Mouse (Mus musculus) spleen, postnatal 4 days (tissue): ENCODE results near the gene Pqlc2.
A peak's percentile ranks its signal among the peaks of the same experiment; 100 is the strongest.

Experiments
- DNase-seq, 2 experiments: peaks; one replicate each; pipeline ENCODE4 v3.0.0; 2022; ENCODE audit warnings: low spot score in 2 of 2

Gene Pqlc2

GRCm38 (mm10) chr4:139305521-139305920 is 5.0 kb downstream of the Pqlc2 start:
- no peak for DNase-seq

DNA sequence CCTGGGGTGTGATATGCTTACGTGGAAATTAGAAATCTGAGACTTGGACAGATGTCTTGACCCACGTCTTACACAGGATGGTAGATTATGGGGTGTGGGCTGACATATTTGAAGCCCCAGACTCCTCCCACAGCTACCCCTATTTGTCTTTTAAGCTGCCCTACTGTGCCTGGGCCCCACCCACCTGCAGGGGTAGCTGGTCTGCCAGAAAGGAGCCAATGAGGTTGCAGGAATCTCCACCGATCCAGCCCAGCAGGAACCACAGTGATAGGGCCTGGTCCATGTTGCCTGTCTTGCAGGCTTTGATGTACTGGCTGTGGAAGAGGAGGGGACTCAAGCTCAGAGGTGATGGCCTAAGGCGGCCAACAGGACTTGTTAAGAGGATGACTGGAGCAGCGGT is 8.3 kb downstream of the Pqlc2 start:
- no peak for DNase-seq

- DNase-seq = no peak
These were observed 8.7 kb downstream of the Pqlc2 start for GRCm38 (mm10) chr4:139301780-139302179.

- no peak for DNase-seq
These were observed 11.7 kb downstream of the Pqlc2 start for GRCm38 (mm10) chr4:139298671-139299366.

GRCm38 (mm10) chr4:139297566-139297965 is 12.9 kb downstream of the Pqlc2 start:
- DNase-seq = no peak

DNA sequence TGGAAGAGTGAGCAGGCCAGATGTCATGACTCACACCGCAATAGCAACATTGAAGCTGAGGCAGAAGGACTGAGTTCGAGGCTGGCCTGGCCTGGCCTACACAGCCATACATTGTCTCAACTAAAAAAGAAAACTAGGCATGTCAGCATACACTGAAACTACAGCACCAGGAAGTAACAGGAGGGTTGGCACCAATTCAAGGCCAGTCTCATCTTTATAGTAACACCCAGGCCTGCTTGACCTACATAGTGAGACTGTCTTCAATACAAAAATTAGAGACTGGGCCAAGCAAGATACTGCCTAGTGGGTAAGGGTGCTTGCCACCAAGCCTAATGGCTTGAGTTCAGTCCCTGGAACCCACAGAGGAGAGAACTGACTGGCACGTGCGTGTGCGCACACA is 18.5 kb downstream of the Pqlc2 start:
- DNase-seq = no peak

- DNase-seq = no peak
These were observed 19.4 kb downstream of the Pqlc2 start for GRCm38 (mm10) chr4:139291099-139291498.

GRCm38 (mm10) chr4:139289017-139289416 is 21.5 kb downstream of the Pqlc2 start:
- DNase-seq = peak; percentile 37 to 75

GRCm38 (mm10) chr4:139287122-139287863 is 23.2 kb downstream of the Pqlc2 start:
- DNase-seq = peak; percentile 78 to 95

- no peak for DNase-seq
These were observed 24.3 kb downstream of the Pqlc2 start for GRCm38 (mm10) chr4:139286234-139286633.

DNA sequence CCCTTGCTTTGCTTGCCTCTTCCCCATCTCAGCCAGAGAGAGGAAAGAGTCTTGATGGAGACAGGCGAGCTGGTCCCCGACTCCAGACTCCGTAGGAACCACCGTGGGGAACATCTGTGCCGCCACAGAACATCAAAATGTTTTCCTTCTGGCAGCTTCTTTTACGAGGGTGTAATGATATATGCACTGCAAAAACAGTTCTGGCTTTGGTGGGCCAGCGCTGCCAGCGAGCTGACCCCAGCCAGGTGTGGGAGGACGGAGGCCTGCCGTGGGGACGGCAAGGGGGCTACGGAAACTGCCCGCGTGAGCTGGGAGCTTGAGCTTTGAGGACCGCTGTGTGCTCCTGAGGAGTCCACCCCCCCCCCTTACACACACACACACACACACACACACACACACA is 25.6 kb downstream of the Pqlc2 start:
- DNase-seq = no peak

DNA sequence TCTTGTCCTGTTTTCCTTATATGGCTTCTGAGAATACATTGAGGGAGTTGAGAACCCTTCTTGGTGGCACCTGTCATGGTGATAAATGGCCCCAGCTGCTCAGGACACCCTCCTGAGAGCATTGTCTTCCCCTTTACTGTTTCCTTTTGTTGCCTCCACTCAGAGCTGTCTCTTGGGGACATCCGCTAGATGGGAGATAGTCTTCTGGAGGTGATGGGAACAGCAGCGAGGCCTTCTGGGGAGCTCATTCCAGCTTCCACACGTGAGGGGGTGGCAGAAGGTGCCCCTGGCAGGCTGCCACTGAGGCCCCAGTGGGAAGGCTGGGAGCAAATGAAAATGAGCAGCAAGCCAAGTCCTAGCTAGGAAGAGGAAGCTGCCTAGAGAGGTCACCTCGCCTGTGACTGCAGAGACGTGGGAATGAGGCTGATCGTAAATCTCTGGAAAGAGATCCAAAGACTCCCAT is 27.5 kb downstream of the Pqlc2 start:
- no peak for DNase-seq

DNA sequence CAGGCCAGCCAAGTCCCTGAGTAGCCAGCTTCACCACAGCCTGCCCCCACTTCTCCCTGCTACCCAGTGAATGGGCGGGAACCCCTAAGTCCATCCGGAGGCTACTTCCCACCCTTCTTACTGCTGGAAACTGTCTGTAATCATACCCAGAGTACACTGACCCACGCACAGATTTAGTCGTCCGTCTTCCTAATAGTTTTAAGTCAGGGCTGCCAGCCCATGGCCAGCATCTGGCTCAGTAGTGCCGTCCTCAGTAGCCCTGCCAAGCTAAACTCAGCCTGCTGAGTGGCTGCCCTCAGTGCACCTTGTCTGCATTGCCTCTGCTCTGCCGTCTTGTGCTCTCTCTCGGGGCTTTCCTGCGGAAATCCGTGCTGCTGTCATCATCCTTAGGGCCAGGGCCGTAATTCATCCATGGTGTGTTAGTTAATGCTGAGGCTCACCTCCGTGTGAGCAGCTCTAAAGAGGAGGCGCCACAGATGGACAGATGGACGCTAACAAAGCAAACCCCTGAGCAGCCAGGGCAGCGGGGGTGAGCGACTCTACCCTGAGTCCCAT is 28.6 kb downstream of the Pqlc2 start:
- no peak for DNase-seq

- no peak for DNase-seq
These were observed 30.0 kb downstream of the Pqlc2 start for GRCm38 (mm10) chr4:139280530-139280929.

- DNase-seq = no peak
These were observed 34.1 kb downstream of the Pqlc2 start for GRCm38 (mm10) chr4:139276411-139276810.

DNA sequence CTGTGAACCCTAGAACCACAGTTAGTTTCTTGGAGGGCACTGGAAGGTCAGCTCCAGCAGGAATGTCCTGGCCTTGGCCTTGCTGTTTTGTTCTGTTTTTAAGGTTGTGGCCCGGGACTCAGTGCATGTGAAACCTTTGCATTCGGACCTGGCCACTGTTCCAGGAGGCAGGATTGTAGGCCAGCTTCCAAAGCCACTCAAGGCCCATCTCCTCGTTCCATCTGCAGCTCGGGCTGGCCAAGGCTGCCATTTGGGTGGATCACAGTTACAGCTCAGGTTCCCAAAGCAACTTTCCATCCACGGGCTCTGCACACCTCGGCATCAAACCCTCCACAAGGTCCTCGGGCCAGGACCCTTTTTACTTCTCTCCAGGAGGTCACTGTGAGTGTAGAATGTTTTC is 35.9 kb downstream of the Pqlc2 start:
- no peak for DNase-seq

DNA sequence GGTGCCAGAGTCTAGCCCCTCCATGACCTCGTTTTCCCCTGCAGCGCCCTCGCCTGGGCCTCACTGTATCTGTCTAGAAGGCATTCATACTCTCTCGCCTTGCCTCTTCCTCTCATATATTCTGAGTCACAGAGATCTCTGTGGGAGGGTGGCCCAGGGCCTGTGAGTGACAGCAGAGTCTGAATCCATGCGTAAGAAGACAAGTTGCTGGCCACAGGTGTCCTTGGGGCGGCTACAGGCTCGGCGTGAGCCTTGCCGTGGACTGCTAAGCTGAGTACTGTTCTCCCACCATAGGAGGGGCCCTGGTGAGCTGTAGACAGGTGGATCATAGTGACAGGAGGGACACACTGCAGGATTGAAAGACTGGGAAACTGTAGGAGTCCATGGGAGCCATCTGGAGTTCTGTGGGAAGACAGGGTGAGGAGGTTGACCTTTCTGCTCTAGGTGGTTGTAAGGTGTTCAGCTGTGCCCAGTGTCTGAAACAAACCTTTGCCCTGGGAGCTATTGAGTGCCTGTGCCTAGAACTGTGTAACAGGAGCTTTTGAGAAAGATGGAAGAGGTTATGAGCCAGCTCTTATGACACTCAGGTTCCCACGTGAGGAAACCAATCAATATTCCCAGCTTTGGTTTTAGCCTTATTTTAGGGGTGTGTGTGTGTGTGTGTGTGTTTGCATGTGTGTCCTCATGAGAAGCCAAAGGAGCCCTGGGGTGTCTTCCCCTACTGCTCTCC is 37.4 kb downstream of the Pqlc2 start:
- no peak for DNase-seq

DNA sequence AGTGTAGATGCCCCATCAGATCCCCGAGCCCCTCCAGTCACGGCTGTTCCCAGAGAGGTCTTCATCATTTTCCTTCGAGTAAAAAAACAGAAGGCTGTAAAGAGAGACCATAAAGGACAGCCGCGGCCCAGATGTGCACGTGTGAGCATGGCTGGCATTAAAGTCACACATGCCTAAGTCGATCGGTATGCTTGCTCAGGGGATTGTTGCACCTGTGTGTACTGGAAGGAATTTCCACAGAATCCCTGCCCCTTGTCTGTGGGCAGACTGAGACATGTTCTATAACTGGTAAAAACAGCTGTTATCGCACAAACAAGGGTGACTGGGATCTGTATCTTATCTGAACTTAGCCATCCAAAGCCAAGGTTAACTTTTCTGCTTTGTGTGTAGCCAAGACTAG is 38.9 kb downstream of the Pqlc2 start:
- no peak for DNase-seq

- DNase-seq = no peak
These were observed 40.3 kb downstream of the Pqlc2 start for GRCm38 (mm10) chr4:139270168-139270567.

DNA sequence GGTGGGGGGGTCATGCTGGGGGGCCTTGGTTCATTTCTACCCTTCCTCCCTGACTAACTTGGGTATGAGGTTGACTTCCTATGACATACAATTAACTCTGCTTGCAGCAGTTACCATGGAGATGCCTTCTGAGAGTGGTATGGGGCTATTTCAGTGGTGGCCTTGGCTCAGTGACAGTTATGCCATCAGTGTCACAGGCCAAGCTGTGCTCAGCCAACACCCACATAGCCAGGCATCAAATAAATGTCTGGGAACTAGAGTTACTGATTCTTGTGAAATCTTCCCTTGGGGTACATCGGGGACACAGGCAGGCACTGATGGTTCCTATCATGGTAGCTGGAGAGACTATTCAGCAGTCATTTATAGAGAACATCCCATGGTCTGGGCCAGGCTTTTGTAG is 42.3 kb downstream of the Pqlc2 start:
- no peak for DNase-seq

GRCm38 (mm10) chr4:139267335-139267734 is 43.2 kb downstream of the Pqlc2 start:
- DNase-seq = no peak

GRCm38 (mm10) chr4:139266500-139266865 is 44.0 kb downstream of the Pqlc2 start:
- DNase-seq = no peak
